Mouse (Mus musculus) erythroblast, embryonic 14.5 days (primary cell): ENCODE results near the gene Iqgap1.

Source experiments
- GATA1 ChIP-seq: IDR thresholded peaks from 2 replicates; pipeline ENCODE4 v1.6.1; 2012; ENCODE audit warnings: low read length, inconsistent platforms, mixed read lengths
- TAL1 ChIP-seq: IDR thresholded peaks from 3 replicates; pipeline ENCODE4 v1.6.1; 2012; ENCODE audit warnings: low read length, inconsistent platforms, mixed read lengths

- TF ChIP-seq GATA1 (no peak), TAL1 (no peak)
Observed at GRCm38 (mm10) chr7:80732986-80733385, 92.8 kb downstream of the Iqgap1 start.
